Mouse (Mus musculus): Measurements from ENCODE around the gene 6430548M08Rik. TPM values are rescaled to one million over a fixed set of nuclear protein-coding genes. Genes with fewer than 3 reads are reported as not detected.
A peak's percentile ranks its signal among the peaks of the same experiment; 100 is the strongest.

6430548M08Rik gene
- total RNA-seq (2021): 10 to 100 TPM; 16.1 to 20.0 TPM
- 6.4 and 9.5 TPM in 2 replicates for polyA plus RNA-seq (2012; rRNA removed)
- long read RNA-seq, full-length matches to known transcripts: 5 of 6 reads
- long read RNA-seq, partial matches to known transcripts: 0 of 6 reads
- long read RNA-seq, other reads (novel, unspliced or antisense): 1 of 6 reads

DNA sequence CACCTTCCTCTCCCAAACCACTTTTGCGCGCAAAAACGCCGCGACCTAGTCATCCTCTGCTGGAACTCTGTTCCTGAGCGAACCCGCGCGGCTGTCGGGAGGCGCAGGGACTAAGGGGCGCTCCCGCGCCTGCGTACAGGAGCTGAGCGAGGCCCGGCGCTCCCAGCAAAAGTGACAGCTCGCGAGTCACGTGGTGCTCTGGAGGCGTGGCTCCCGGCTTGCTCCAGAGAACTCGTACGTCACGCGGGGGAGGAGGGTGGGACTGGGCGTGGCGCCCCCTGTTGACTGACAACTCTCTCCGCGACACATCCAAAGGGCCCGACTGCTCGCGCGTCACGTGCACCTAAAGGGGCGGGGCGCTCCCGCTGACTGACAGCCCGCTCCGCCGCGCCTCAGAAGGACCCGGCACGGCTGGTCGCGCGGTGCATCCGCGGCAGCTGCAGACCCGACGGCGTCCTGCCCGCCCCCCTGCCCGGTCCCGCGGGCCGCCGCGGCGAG lies at the start of gene 6430548M08Rik:
Gene 6430548M08Rik (plus strand): TSS at position 395 of the 498 bp plus-strand sequence.
- WGBS: under 1% methylated on average over 60 of the region's 61 CpGs
- intact Hi-C loops (cut with DNase I): no loop called here
- peak within 1 kb of the TSS; percentile 93 for H3K9ac ChIP-seq (ENCODE audit: low read depth, low read length)

DNA sequence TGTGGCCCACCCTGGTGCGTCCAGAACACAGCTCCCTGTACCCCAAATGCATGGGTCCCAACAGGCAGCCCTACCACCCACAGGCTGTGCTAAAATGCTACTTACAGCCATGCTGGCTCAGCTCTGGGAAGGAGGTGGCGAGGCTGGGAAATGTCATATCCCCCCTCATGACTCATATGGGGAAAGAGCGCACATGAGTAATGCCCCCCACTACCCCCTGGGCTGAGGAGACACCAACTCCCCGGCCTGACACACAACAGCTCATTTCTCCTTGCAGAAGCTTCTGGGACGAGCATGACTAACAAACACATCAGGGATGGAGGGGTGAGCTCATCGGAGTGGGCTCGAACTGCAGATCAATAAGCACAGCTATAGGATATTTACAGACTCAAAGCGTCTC lies 48.3 kb upstream of the 6430548M08Rik start:
- DNase-seq: no peak
- TF ChIP-seq POLR2A (IDR thresholded peaks at IDR 0.05; ENCODE audit: insufficient read depth, low read depth, low read length): no peak
- TF ChIP-seq EP300 (IDR thresholded peaks at IDR 0.05; ENCODE audit: insufficient read depth, low read depth, low read length): no peak
- no peak for TF ChIP-seq CTCF (IDR thresholded peaks at IDR 0.05)
- Histone ChIP-seq H3K36me3 (ENCODE audit: control insufficient read depth, insufficient read depth, low read length) (no peaks in the 10 kb centered on the region), H3K79me2 (replicated peaks; ENCODE audit: control insufficient read depth, insufficient read depth, low read length) (no peaks in the 10 kb centered on the region), H3K9ac (ENCODE audit: low read depth, low read length) (no peak overlapping the region), H3K27ac (no peak overlapping the region), H3K27me3 (ENCODE audit: control insufficient read depth, insufficient read depth, low read length) (no peaks in the 10 kb centered on the region), H3K4me3 (no peak overlapping the region), H3K4me1 (ENCODE audit: control insufficient read depth, insufficient read depth, low read length) (peaks cover 6% of the 10 kb centered on the region)
- WGBS: 96% methylated on average over 8 of the region's 8 CpGs
- intact Hi-C loops (cut with DNase I): no loop called here

More for the DNA sequence above, at the start of gene 6430548M08Rik:
- Histone ChIP-seq H3K27ac (peak within 1 kb of the TSS; percentile 99), H3K4me1 (ENCODE audit: control insufficient read depth, insufficient read depth, low read length) (peaks cover 16% of the 10 kb centered on the region), H3K79me2 (replicated peaks; ENCODE audit: control insufficient read depth, insufficient read depth, low read length) (no peaks in the 10 kb centered on the region), H3K27me3 (ENCODE audit: control insufficient read depth, insufficient read depth, low read length) (no peaks in the 10 kb centered on the region), H3K4me3 (peak within 1 kb of the TSS; percentile 60), H3K36me3 (ENCODE audit: control insufficient read depth, insufficient read depth, low read length) (no peaks in the 10 kb centered on the region)
- DNase-seq: peak; percentile 100
- TF ChIP-seq CTCF (IDR thresholded peaks at IDR 0.05): peak; percentile 71
- peak; percentile 97 for TF ChIP-seq POLR2A (IDR thresholded peaks at IDR 0.05; ENCODE audit: insufficient read depth, low read depth, low read length)
- TF ChIP-seq EP300 (IDR thresholded peaks at IDR 0.05; ENCODE audit: insufficient read depth, low read depth, low read length): no peak

DNA sequence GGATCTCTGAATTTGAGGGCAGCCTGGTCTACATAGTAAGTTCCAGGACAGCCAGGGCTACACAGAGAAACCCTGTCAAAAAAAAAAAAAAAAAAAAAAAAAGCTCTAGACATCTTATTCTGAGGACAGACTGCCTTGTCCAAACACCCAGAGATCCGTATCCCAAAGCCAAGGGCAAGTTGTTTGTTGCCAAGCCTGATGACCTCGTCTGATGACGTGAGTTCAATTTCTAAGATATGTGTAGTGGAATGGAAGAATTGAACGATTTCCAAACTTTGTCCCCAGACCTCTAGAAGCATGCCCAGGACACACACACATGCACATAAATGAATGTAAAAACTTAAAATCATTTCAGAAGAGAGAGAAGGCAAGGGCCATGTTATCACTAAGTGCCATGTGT lies 47.7 kb upstream of the 6430548M08Rik start:
- Histone ChIP-seq H3K79me2 (replicated peaks; ENCODE audit: control insufficient read depth, insufficient read depth, low read length) (no peaks in the 10 kb centered on the region), H3K27ac (no peak overlapping the region), H3K27me3 (ENCODE audit: control insufficient read depth, insufficient read depth, low read length) (no peaks in the 10 kb centered on the region), H3K36me3 (ENCODE audit: control insufficient read depth, insufficient read depth, low read length) (no peaks in the 10 kb centered on the region), H3K9ac (ENCODE audit: low read depth, low read length) (no peak overlapping the region), H3K4me3 (no peak overlapping the region), H3K4me1 (ENCODE audit: control insufficient read depth, insufficient read depth, low read length) (peaks cover 6% of the 10 kb centered on the region)
- TF ChIP-seq EP300 (IDR thresholded peaks at IDR 0.05; ENCODE audit: insufficient read depth, low read depth, low read length): no peak
- no peak for TF ChIP-seq CTCF (IDR thresholded peaks at IDR 0.05)
- no peak for TF ChIP-seq POLR2A (IDR thresholded peaks at IDR 0.05; ENCODE audit: insufficient read depth, low read depth, low read length)
- no peak for DNase-seq
- WGBS: 68% methylated on average over 4 of the region's 4 CpGs
- intact Hi-C loops (cut with DNase I): no loop called here

DNA sequence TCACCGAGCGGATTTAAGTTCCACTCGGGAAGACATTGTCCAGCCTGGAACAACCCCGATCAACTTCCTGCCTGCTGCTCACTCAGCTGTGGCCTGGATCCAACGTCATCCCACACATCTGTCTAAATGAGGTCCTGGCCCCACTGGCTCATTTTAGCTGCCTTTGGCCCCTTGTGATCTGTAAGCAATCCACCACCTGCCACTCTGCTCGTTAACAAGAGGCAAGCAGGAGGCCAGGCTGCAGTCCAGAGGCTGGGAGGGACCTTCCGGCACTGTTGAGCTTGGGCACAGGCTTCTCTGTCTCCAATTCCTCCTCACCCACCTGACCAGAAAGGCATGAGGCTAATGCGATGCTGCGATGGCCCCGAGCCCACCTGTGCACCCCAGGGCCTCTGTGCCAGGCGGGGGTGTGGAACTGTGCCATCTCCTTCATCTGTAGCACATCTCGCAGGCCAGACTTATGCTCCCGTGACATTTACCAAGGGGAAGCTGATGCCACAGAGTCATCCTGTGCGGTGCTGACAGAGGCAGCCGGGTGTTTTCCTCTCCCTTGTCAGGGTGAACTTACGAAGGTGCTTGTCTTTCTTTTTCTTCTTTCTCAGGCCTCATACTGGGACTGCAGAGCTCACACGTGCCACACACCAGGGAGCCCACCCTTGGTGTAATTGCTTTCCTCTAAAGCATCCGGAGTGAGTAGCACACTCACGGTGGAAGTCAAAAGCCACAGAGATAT lies 45.9 kb upstream of the 6430548M08Rik start:
- H3K79me2 ChIP-seq (replicated peaks; ENCODE audit: control insufficient read depth, insufficient read depth, low read length): no peaks in the 10 kb centered on the region
- no peaks in the 10 kb centered on the region for H3K27me3 ChIP-seq (ENCODE audit: control insufficient read depth, insufficient read depth, low read length)
- intact Hi-C loops (cut with DNase I): no loop called here
- H3K27ac ChIP-seq: peak overlapping the region; percentile 60
- H3K36me3 ChIP-seq (ENCODE audit: control insufficient read depth, insufficient read depth, low read length): no peaks in the 10 kb centered on the region
- peaks cover 10% of the 10 kb centered on the region for H3K4me1 ChIP-seq (ENCODE audit: control insufficient read depth, insufficient read depth, low read length)
- WGBS: 37% methylated on average over 19 of the region's 19 CpGs
- peak overlapping the region; percentile 35; the same call in 1 of the 2 replicates for H3K9ac ChIP-seq (ENCODE audit: low read depth, low read length)
- H3K4me3 ChIP-seq: no peak overlapping the region
- TF ChIP-seq CTCF (IDR thresholded peaks at IDR 0.05) (no peak), EP300 (IDR thresholded peaks at IDR 0.05; ENCODE audit: insufficient read depth, low read depth, low read length) (peak; percentile 84; the same call in 1 of the 2 replicates), POLR2A (IDR thresholded peaks at IDR 0.05; ENCODE audit: insufficient read depth, low read depth, low read length) (peak; percentile 31; the same call in 1 of the 2 replicates)
- peak; percentile 70 to 84 for DNase-seq

- intact Hi-C loops (cut with DNase I): loop anchor here (2.0 kb wide), 2 partner anchors 81 to 127 kb away; no protein-coding TSS in a partner anchor
- H3K9ac ChIP-seq (ENCODE audit: low read depth, low read length): no peak overlapping the region
- no peaks in the 10 kb centered on the region for H3K27me3 ChIP-seq (ENCODE audit: control insufficient read depth, insufficient read depth, low read length)
- peak; percentile 81 to 89 for DNase-seq
- H3K36me3 ChIP-seq (ENCODE audit: control insufficient read depth, insufficient read depth, low read length): no peaks in the 10 kb centered on the region
- H3K4me1 ChIP-seq (ENCODE audit: control insufficient read depth, insufficient read depth, low read length): peaks cover 10% of the 10 kb centered on the region
- no peak overlapping the region for H3K4me3 ChIP-seq
- TF ChIP-seq POLR2A (IDR thresholded peaks at IDR 0.05; ENCODE audit: insufficient read depth, low read depth, low read length) (no peak), EP300 (IDR thresholded peaks at IDR 0.05; ENCODE audit: insufficient read depth, low read depth, low read length) (peak; percentile 71), CTCF (IDR thresholded peaks at IDR 0.05) (peak; percentile 99; the same call in 1 of the 2 replicates)
- peak overlapping the region; percentile 41 for H3K27ac ChIP-seq
- no peaks in the 10 kb centered on the region for H3K79me2 ChIP-seq (replicated peaks; ENCODE audit: control insufficient read depth, insufficient read depth, low read length)
- 25% methylated on average over 4 of the region's 4 CpGs for WGBS
Measured at GRCm38 (mm10) chr8:120071684-120072083, 42.3 kb upstream of the 6430548M08Rik start.

Data from heart, adult 2 months (tissue).